Mouse (Mus musculus): Measurements from ENCODE around the gene Pde4d.

GRCm38 (mm10) chr13:109683001-109683400 is 1233.3 kb downstream of the Pde4d start:
- TF ChIP-seq CTCF (IDR thresholded peaks at IDR 0.05; ENCODE audit: control insufficient read depth, insufficient read depth, insufficient read length) (no peak), MYOD1 (IDR thresholded peaks at IDR 0.05; ENCODE audit: control insufficient read depth, insufficient read length, low read depth) (no peak), USF1 (IDR thresholded peaks at IDR 0.05; ENCODE audit: low read depth) (no peak), MAX (IDR thresholded peaks at IDR 0.05) (no peak), CEBPB (IDR thresholded peaks at IDR 0.05; ENCODE audit: low read depth) (no peak)
